Mouse (Mus musculus): ENCODE measurements at regions not wholly inside any gene's neighbourhood (a gene's known extent, or its start where the extent isn't known, plus 50 kb on each side); places are given as distances from the start of the nearest gene placed in this dataset.

DNA sequence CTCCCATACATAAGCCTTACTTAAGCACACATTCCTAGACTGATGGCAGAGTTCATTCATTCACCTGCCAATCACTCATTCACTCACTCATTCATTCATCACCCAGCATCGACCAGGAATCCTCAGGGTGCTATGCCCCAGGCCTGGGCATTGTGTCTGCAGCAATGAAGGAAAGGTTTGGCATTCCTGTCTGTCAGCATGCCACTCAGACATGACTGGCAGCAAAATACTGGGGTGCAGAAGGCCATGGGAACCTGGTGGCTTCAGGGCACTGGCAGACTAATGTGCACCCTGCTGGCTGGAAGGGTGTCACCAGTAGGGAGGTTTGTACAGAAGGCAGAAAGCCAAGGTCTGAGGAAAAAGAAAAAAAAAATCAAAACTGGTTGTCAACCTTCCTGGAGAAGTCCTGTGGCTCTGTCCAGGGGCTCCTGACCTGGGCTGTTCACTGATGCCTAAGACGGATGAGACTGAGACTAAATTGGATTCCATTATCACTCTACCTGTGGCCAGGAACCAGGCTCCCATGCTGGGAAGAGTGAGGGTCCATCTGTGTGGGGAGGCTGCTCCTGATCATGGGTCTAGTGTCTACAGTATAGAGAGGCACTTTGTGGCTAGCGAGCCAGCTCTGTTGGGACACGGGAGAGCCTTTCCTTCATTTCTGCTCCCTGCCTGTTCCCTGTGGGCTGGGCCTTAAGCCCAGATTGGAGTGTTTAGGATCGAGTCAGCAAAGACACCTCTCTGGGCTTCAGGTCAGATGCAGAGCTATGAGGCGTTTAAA lies 104.1 kb downstream of the Cstad start:
- no peak for TF ChIP-seq CTCF (conservative IDR thresholded peaks at IDR 0.05; ENCODE audit: low read length)
- TF ChIP-seq NANOG (IDR thresholded peaks at IDR 0.05; ENCODE audit: borderline replicate concordance, low read length), result no peak
- TF ChIP-seq POU5F1 (IDR thresholded peaks at IDR 0.05; ENCODE audit: borderline replicate concordance, low read length), result no peak
- Histone ChIP-seq H3K9me3 (ENCODE audit: low read length) (peaks cover 3% of the 10 kb centered on the region; the same call in 1 of the 2 replicates), H3K36me3 (ENCODE audit: insufficient read depth, low read length) (no peaks in the 10 kb centered on the region), H3K4me3 (replicated peaks; ENCODE audit: low read length) (no peak overlapping the region), H3K27me3 (ENCODE audit: insufficient read depth, low read length) (peaks cover 27% of the 10 kb centered on the region), H3K4me1 (replicated peaks; ENCODE audit: low read depth, low read length) (peaks cover 59% of the 10 kb centered on the region)

GRCm38 (mm10) chr2:30697851-30698250 lies 103.0 kb downstream of the Cstad start:
- H3K27me3 ChIP-seq (ENCODE audit: insufficient read depth, low read length), result peaks cover 27% of the 10 kb centered on the region
- TF ChIP-seq NANOG (IDR thresholded peaks at IDR 0.05; ENCODE audit: borderline replicate concordance, low read length), result no peak
- no peak for TF ChIP-seq POU5F1 (IDR thresholded peaks at IDR 0.05; ENCODE audit: borderline replicate concordance, low read length)
- no peak for TF ChIP-seq CTCF (conservative IDR thresholded peaks at IDR 0.05; ENCODE audit: low read length)
- peaks cover 55% of the 10 kb centered on the region for H3K4me1 ChIP-seq (replicated peaks; ENCODE audit: low read depth, low read length)
- H3K4me3 ChIP-seq (replicated peaks; ENCODE audit: low read length), result no peak overlapping the region
- peaks cover 3% of the 10 kb centered on the region; the same call in 1 of the 2 replicates for H3K9me3 ChIP-seq (ENCODE audit: low read length)
- no peaks in the 10 kb centered on the region for H3K36me3 ChIP-seq (ENCODE audit: insufficient read depth, low read length)

DNA sequence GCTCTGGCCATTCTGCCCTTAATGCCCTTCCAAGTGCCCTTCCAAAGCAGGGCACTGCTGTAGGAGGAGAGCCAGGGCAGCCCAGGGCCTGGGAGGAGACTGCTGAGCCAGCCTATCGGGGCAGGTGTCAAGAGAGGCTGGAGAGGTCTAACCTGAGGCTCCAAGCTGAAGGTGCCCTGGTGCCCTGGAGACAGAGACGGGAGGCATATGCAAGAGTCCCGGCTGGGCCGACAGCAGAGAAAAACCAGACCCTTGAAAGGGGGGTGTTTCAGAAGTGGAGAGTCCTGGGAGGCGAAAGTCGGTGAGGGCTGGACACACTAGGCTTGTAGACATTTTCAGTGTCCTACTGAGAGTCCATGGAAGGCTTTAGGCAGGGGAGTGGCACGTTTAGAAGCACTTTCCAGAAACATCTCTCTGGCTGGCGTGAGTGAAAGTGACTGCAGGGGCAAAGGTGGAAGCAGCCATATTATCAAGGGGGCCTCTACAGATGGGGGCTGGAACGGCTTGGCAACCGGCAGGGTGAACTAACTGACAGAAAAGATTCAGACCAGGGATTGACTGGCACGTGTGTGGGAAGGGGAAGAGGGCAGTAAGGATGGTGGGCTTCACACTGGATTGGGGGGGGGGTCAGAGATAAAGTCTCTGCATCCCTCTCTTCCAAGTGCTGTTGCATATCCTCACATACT lies 101.1 kb downstream of the Cstad start:
- H3K9me3 ChIP-seq (ENCODE audit: low read length), result peaks cover 3% of the 10 kb centered on the region; the same call in 1 of the 2 replicates
- H3K4me3 ChIP-seq (replicated peaks; ENCODE audit: low read length), result no peak overlapping the region
- peaks cover 41% of the 10 kb centered on the region for H3K27me3 ChIP-seq (ENCODE audit: insufficient read depth, low read length)
- TF ChIP-seq NANOG (IDR thresholded peaks at IDR 0.05; ENCODE audit: borderline replicate concordance, low read length) (no peak), POU5F1 (IDR thresholded peaks at IDR 0.05; ENCODE audit: borderline replicate concordance, low read length) (no peak), CTCF (conservative IDR thresholded peaks at IDR 0.05; ENCODE audit: low read length) (no peak)
- H3K4me1 ChIP-seq (replicated peaks; ENCODE audit: low read depth, low read length), result peaks cover 58% of the 10 kb centered on the region
- no peaks in the 10 kb centered on the region for H3K36me3 ChIP-seq (ENCODE audit: insufficient read depth, low read length)

DNA sequence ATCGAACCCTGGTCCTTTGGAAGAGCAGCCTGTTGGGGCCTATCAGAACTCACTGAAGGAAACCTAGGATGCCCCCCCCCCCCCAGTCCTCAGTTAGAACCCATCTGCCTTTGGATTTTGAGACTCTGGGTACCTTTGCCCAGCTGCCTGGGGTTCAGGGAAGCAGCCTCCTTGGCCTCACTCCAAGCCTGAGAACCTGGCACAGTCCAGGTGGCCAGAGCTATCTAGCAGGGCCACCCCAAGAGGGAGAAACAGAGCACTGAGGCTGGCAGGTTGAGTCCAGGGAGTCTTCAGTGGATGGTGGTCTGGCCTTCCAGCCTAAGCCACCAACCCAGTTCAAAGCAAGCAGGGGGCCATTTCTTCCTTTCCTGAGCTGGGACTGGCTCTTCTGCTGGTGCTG lies 100.2 kb downstream of the Cstad start:
- H3K4me1 ChIP-seq (replicated peaks; ENCODE audit: low read depth, low read length), result peaks cover 58% of the 10 kb centered on the region
- peaks cover 3% of the 10 kb centered on the region; the same call in 1 of the 2 replicates for H3K9me3 ChIP-seq (ENCODE audit: low read length)
- no peak overlapping the region for H3K4me3 ChIP-seq (replicated peaks; ENCODE audit: low read length)
- TF ChIP-seq CTCF (conservative IDR thresholded peaks at IDR 0.05; ENCODE audit: low read length), result no peak
- no peak for TF ChIP-seq NANOG (IDR thresholded peaks at IDR 0.05; ENCODE audit: borderline replicate concordance, low read length)
- TF ChIP-seq POU5F1 (IDR thresholded peaks at IDR 0.05; ENCODE audit: borderline replicate concordance, low read length), result no peak
- H3K27me3 ChIP-seq (ENCODE audit: insufficient read depth, low read length), result peaks cover 41% of the 10 kb centered on the region
- H3K36me3 ChIP-seq (ENCODE audit: insufficient read depth, low read length), result no peaks in the 10 kb centered on the region

GRCm38 (mm10) chr2:30693206-30694035 lies 98.6 kb downstream of the Cstad start:
- Histone ChIP-seq H3K4me1 (replicated peaks; ENCODE audit: low read depth, low read length) (peaks cover 65% of the 10 kb centered on the region), H3K4me3 (replicated peaks; ENCODE audit: low read length) (peak overlapping the region; percentile 72), H3K27me3 (ENCODE audit: insufficient read depth, low read length) (peaks cover 40% of the 10 kb centered on the region), H3K36me3 (ENCODE audit: insufficient read depth, low read length) (no peaks in the 10 kb centered on the region), H3K9me3 (ENCODE audit: low read length) (peaks cover 3% of the 10 kb centered on the region; the same call in 1 of the 2 replicates)
- TF ChIP-seq CTCF (conservative IDR thresholded peaks at IDR 0.05; ENCODE audit: low read length), result no peak
- TF ChIP-seq POU5F1 (IDR thresholded peaks at IDR 0.05; ENCODE audit: borderline replicate concordance, low read length), result no peak
- no peak for TF ChIP-seq NANOG (IDR thresholded peaks at IDR 0.05; ENCODE audit: borderline replicate concordance, low read length)

GRCm38 (mm10) chr2:30692561-30693205 lies 97.8 kb downstream of the Cstad start:
- Histone ChIP-seq H3K36me3 (ENCODE audit: insufficient read depth, low read length) (no peaks in the 10 kb centered on the region), H3K27me3 (ENCODE audit: insufficient read depth, low read length) (peaks cover 43% of the 10 kb centered on the region), H3K4me1 (replicated peaks; ENCODE audit: low read depth, low read length) (peaks cover 72% of the 10 kb centered on the region), H3K9me3 (ENCODE audit: low read length) (peaks cover 3% of the 10 kb centered on the region; the same call in 1 of the 2 replicates), H3K4me3 (replicated peaks; ENCODE audit: low read length) (peak overlapping the region; percentile 72)
- TF ChIP-seq POU5F1 (IDR thresholded peaks at IDR 0.05; ENCODE audit: borderline replicate concordance, low read length) (no peak), CTCF (conservative IDR thresholded peaks at IDR 0.05; ENCODE audit: low read length) (no peak), NANOG (IDR thresholded peaks at IDR 0.05; ENCODE audit: borderline replicate concordance, low read length) (no peak)

GRCm38 (mm10) chr2:30691857-30692560 lies 97.2 kb downstream of the Cstad start:
- no peaks in the 10 kb centered on the region for H3K36me3 ChIP-seq (ENCODE audit: insufficient read depth, low read length)
- H3K27me3 ChIP-seq (ENCODE audit: insufficient read depth, low read length), result peaks cover 49% of the 10 kb centered on the region
- H3K4me1 ChIP-seq (replicated peaks; ENCODE audit: low read depth, low read length), result peaks cover 79% of the 10 kb centered on the region
- TF ChIP-seq CTCF (conservative IDR thresholded peaks at IDR 0.05; ENCODE audit: low read length) (no peak), POU5F1 (IDR thresholded peaks at IDR 0.05; ENCODE audit: borderline replicate concordance, low read length) (no peak), NANOG (IDR thresholded peaks at IDR 0.05; ENCODE audit: borderline replicate concordance, low read length) (no peak)
- peak overlapping the region; percentile 72 for H3K4me3 ChIP-seq (replicated peaks; ENCODE audit: low read length)
- H3K9me3 ChIP-seq (ENCODE audit: low read length), result peaks cover 3% of the 10 kb centered on the region; the same call in 1 of the 2 replicates

Data from E14TG2a.4 (cell line).